Mouse (Mus musculus) cerebellum, adult 11 months (tissue): ENCODE measurements around the gene Cxcl12.
A peak's percentile ranks its signal among the peaks of the same experiment; 100 is the strongest.

Experiments
- DNase-seq: peaks from one replicate; pipeline ENCODE4 v3.0.0; 2022

Gene Cxcl12

DNA sequence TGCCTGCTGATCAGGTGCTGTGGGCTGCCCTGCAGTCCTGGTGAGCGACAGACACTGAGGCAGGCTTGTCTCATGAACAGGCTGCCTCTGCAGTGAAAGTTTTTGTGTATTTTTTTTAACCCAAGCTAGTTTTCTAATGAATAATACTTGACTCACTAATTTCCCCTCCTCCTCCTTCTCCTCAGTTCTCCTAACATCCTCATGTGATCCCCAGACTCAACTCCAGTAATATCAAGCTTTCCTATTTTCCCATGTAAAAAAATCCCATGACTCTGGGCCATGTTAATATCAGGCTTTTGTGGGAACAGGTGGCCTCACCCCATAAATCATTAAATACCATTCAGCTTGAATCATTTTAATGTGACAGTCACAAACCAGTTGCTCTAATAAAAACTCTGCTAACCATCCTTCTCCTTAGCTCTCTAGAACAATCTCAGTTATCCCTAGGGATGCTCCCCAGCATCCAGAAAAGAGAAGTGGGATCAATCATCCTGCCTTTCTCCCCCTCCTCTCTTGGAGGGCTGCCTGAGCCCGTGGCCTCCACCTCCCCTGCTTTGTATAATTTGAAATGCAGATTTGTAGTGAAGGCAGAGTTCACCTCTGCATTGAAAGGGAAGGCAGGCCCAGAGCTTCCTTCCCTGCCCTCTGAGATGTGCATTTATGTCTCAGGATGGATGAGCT is 6.9 kb downstream of the Cxcl12 start:
- DNase-seq, result no peak

DNA sequence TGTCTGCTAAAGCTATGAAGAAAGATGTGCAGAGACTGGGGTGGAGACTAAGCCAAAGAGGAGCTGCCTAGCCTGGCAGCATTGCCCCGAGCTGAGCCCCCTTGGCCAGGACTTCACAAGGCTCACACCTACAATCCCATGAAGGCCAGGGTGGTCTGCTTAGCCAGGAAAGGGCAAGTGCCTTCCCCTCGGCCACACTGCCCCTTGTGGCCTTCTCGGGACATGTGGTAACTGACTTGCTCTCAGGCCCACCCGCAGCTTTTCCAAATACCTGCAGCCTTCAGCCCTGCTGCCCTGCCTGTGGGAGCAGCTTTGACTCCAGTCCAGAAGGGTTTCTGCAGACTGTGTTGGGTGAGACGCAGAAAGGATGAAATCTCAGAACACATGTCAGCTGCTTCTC is 8.1 kb downstream of the Cxcl12 start:
- no peak for DNase-seq

DNA sequence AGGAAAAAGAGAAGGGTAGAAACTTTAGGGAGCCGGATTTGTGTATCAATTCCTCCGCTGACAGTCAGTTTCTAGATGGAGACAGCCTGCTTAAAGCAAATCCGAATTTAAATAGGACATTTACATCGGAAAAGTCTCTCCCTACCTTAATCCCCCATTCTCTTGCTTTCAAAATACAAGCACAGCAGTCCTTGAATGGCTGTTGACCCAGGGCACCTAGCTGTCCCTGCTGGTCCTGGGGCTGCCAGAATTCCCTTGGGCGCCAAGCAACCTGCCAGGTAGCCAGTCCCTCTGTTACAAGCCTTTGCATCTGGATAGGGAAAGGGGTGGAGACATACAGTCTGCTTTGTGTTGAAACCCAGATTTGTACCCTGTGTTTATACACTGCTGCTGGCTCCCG is 12.0 kb downstream of the Cxcl12 start:
- no peak for DNase-seq

DNA sequence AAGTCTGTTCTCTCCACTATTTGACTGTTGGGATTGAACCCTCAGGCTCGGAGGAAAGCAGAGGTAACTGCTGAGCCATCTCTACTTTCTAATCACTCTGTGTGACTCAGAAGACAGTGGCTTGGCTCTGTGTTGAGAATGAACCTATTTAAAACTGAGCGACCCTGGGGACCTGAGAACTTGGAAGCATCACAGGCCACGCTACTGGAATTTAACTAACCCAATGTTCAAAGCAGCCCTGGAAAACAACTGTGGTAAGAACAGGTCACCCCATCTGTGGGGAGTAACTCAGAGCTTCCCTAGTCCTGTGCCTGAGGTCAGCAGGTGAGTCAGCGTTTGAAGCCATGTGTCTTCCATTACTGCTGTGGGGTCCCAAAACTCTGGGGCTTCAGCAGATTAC is 17.0 kb downstream of the Cxcl12 start:
- no peak for DNase-seq

DNA sequence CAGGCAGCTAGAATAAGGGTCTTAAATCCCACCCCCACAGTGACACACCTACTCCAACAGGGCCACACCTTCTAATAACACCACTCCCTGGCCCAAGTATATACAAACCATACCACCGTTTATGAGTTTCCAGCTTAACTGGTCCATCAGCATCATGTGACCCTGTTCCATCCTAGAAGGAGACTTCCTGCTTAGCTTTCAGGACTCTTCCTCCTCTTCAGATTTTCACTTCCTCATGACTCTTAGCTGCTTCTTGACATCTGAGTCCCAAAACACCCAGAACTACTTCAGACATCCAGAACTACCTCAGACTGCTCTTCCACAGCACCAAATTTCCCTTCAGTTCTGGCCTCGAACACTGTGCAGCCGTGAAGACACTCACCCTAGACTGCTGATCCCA is 22.1 kb downstream of the Cxcl12 start:
- no peak for DNase-seq

DNA sequence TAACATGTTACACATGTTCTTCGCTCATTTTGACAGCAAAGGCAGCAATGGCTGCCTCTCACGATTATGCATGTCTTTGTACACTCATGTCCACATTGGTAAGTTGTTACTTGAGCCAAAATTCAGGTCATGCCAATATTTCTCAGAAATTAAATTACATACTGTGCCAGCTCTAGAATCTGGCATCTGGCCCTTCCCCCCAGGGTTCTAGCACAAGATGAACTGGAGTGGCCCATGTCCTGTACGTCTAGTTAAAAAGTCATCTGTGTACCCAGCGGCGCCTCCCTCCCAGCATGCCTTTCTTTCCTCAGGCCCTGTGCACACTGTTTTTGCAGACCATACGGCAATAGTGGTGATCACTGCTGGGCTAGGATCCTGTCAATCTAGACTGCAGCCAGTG is 23.4 kb downstream of the Cxcl12 start:
- DNase-seq, result no peak

DNA sequence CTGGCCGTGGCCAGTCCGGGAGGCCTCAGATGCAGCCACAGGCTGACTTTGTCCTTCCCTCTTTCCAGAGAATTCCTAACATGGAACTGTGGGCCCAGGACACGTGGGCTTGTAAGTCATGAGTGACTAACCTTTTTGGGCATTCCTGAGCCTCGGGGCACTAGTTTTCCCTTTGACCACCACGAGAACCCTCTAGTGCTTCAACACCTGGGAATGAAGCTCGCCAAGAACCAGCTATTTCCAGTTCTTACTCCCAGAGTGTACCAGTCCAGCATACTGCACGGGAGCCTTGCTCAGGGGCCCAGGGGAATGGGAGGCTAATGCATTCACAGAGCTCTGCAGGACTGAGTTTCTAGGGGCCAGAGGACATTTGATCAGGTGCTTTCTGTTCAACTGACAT is 24.3 kb downstream of the Cxcl12 start:
- DNase-seq, result no peak

DNA sequence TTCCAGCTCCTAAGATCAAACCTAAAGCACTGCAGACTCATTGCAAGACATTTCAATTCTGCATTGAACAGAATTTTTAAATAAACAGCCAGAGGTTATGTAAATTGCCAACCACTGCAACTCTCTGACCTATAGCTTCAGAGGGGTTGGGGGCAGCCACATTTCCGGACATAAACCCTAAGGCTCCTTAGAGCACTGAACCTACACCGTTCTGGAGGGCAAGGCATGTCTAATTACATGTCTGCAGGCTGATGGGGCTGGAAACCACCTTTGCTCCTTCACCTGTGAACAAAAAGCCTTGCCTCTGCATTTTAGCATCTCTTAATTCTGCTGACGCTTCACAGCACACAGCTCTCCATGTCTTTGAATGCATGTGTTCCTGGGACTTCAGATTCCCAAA is 26.9 kb downstream of the Cxcl12 start:
- DNase-seq, result no peak

DNA sequence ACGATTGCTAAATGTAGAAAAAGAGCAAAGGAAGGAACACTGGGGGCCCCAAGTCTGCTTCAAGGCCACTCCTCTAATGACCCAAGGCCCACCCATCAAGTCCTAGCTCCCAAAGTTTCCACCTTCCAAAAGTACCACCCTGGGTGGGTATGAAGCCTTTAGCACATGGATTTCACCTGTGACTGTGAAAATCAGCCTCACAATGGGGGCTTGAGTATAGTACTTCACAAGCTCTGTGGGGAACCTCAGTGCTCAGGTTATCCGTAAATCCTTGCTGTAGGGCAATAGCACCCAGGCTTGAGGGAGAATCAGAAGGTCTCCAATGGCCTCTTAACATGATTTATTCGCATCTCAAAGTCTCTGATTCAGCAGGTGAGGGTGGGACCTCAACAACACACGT is 30.5 kb downstream of the Cxcl12 start:
- DNase-seq, result no peak

DNA sequence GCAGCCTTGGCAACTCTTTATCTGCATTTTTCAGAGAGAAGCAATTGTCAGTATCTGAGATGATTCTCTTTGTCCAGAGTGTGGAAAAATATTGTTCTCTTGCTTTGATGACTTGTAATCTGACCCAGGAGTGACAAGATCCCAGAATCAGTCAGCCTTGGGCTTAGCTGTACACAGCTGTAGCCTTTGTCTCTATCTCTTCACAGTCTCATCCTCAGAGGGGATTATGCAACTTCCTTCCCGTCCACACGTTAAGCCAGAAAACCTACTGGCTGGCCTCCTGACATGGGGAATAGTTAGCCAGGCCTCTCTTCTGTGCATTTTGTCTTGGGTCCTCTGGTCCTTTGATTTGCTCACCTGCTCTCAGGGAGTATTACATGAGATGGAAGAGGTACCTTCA is 31.4 kb downstream of the Cxcl12 start:
- DNase-seq, result no peak

DNA sequence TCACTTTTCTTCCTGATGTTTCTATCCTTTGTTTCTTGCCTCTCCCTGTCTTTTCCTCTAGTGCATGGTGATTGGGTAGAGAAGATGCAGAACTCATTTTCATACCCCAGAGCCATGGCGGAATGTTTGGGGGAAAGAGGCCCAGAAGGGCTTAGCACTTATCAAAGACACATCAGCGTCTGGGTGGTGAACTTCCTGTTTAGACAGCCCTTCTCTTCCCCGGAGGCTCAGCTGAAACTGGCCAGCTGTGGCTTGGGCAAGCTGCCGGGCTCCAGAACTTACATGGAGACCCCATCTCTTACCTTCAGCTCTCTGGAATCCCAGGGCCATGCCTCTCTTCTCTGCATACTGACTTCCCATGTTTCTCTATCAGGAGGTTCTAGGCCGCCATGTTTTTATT is 32.6 kb downstream of the Cxcl12 start:
- DNase-seq, result no peak

DNA sequence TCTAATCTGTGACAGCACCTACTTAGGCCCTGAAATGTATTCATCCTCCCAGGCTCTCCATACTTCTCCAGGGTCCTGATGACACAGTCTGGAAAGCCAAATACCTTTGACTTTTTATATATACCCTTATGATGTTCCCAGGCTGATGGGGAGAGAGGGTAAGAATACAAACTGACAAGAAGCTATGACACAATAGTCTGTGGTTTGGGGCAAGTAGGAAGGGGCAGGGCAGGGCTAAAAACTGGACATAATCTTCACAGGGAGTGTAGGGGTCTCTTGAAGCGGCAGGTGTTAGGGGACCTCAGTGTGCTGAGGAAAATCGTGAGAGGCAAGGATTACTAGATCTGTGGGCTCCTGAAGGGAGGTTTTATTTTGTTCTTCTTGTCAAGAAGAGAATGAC is 33.1 kb downstream of the Cxcl12 start:
- no peak for DNase-seq

DNA sequence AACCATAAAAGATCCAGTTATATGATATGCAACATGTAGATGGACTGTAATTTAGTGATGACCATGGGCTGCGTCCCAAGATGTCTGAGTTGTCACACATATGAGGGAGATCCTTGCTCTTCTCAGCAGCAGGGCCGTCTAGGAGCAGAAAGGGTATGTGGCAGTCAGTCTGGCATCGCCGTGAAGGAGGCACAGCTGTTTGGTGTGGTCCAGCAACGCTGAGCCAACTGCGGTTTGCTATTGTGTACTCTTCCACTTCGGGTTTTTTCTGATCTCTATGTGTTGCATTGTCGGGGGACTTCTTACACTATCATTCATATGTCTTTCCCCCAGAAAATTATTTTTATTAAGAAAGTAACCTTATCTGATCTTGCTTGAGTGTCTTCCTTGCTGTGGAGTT is 33.5 kb downstream of the Cxcl12 start:
- no peak for DNase-seq

DNA sequence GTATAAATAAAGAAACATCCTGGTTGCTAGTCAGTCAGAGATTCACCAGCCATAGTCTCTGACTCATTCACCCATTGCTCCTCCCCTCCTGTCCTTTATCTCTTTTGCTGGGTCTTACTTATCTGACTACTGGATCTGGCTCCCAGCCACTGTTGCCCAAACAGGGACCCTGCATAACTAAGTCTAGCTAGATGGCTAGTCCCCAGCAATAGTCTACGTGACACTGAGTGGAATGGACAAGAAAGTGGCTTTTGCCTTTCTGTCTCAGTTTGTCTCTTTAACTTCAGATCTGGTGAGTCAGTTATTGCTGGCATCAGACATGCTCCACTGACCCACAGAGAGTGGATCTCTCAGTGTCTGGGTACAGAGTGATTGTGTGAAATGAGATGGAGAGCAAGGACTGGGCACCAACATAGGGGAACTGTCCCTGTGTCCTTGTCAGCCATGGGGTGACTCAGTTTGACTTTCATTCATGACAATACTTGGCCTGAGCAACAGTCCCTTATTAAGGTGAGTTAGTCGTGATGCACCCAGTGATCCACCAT is 34.6 kb downstream of the Cxcl12 start:
- no peak for DNase-seq

DNA sequence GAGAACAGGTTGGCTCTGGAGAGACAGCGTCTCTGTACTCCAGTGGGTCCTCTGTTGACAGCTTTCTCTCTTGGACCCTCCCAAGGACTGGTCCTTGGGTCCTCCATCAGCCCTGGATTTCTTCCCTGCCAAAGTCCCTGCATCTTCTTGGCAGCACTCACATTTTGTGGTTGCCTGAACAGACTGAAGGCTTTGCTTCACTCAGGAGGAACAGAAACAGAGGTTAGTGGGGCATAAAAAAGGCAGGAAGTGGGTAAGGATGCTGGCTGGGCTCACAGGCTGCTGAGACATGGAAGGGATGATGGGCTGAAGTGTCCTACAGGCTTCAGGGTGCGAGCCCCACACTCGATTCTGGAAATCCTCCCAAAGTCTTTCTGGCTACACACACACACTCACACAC is 35.8 kb downstream of the Cxcl12 start:
- DNase-seq, result no peak

DNA sequence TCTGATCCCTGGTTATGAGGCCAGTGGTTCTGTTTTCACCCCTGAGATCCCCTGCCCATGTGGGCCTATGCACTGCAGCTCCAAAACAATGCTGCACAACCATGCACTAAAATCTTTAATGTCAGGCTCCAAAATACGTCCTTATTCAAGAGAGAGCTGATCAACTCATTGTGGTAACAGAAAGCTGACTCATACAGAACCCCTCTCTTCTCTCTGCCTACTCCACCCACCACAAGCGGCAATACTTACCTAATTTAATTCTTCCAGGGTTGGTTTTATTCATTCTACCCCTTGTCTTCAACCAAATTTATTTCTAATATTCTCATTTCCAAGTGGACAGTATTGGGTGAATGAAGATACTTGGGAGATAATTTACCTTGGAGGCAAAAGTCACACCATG is 38.5 kb downstream of the Cxcl12 start:
- no peak for DNase-seq

DNA sequence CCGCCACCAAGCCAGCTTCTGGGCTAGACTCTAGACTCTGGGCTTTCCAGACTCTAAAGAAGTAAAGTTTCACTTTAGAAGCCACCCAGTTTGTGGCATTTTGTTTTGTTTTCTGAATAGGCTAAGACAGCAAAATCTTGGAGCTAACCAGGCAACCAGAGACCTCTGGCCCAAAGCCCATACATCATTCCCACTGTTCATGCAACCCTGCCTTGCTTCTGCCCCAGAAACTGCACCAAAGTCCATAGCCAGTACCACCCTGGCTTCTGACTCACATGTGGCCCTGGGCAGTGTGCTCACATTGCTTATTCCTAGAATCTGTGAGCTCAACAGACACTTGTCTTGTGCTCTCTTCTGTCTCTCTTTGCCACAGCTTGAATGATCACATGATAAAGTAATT is 39.0 kb downstream of the Cxcl12 start:
- no peak for DNase-seq

DNA sequence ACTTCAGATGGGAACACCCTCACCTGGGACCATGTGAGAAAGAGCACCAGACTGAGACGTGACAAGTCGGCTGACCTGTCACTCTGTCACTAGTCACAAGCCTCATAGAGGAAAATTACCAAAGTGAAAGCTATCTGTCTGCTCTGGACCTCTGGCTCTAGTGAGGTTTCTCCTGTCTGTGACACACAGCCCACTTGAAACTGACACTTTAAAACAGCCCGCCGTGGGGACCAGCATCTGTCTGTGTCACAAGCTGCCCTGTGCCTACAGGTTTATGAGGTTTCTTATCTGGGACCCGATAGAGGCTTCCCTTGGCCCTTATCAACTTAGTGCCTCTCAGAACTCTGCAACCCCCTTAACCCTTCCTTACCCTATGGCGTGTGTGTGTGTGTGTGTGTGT is 41.8 kb downstream of the Cxcl12 start:
- no peak for DNase-seq

DNA sequence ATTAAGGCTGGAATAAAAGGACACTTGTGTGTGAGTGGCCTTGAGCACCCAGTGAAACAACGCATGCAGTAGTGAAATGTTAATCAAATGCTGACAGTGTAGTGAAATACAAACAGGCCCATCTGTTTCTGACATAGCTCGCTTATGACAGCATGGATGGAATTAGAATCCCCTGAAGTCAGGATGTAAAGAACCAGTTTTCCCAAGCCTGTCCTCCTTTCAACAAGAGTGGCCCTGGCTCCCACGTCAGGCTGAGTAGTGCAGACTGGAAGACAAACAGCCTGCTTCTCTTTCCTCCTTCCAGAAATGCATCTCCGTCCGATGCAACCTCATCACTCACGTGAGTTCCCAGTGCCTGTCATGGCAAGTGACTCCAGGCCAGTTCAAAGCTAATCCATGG is 42.2 kb downstream of the Cxcl12 start:
- DNase-seq, result no peak

DNA sequence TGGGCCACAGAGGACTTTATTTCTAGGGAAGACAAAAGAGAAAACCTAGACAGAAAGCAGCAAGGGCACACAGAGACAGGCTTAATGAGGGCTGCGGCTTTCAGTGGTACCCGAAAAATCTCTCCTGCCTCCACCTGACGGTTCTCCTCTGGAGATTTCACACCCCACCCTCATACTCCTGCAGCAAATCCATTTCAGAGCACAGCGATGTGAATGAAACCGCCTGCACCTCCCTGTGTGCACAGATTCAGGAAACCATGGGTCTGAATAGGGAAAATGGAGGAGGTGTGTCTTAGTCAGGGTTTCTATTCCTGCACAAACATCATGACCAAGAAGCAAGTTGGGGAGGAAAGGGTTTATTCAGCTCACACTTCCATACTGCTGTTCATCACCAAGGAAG is 46.2 kb downstream of the Cxcl12 start:
- DNase-seq, result no peak

DNA sequence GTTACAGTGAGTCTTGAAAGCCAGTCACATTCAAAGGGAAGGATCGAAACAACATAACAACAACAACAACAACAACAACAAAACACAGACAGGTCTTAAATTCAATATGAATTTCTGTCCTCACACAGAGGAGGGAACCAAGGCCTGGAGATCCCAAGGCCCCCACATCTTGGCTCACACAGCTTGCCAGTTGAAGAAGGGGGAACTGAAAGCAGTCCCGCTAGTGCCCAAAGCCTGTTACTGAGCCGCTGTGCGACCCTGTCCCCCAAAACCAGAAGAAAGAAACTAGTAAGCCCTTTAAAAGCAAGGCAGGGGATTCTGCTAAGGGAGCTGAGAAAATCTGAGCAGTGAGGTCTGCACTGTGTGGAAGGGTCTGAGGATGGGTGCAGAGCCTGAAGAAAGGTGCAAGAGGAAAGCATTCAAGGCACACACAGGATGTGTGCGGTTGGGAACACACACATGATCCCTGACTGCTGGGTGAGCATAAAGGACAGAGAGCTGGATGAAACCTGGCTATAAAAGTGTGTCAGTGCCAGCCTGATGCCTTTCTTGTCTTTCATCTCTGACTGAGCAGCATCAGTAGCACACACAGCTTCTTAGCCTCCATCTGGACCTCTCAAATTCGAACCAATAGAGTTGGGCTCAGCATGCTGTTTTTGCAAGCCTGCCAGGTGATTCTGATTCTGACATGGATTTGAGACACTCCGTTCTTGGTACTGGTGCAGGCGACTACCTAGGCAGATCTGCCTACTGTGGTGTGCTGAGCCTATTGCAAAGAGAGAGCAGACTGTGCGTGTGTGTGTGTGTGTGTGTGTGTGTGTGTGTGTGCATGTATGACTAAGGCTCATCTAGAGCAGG is 50.3 kb downstream of the Cxcl12 start:
- peak; percentile 29 for DNase-seq

DNA sequence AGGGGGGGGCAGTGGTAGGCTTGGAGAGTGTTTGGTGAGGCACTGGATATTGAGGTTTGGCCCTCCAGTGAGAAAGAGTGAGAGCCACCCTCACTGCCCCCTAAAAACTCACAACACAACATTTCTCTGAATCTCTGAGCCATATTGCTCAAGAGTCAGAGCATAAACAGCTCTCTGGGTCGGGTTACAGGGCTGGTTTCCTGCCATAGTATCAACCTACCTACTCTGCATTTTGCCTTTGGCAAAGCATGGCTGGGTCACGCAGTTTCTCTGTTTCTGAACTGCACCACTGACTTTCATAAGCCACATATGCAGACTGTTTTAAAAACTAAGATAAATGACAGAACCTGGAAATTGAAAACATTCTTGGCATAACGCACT is 51.0 kb downstream of the Cxcl12 start:
- DNase-seq, result no peak

DNA sequence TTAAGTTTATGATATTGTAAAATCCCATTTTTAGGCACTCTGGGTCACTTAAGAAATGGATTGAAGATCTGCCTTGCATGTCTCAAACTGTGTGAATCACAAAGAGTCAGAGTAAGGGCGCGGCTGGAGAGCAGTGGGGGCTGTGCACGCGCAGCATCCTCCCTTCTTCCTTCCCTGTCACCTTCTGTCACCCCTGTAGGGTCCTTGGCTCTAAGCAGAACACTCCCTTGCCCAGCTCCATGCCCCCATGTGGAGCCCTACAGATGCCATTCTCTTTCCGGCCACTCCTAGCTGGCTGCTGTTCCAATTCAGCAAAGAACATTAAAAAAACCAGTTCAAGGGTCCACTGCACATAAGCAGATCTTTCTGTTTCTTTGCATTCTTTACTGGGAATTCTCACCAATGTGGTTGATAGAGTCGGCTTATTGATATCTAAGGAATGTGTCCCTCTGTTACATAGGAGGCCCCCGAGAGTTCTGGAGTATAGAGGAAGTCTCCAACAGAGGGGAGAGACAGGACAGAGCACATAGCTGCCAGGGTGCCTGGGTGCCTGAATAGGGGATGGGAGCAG is 51.7 kb downstream of the Cxcl12 start:
- peak; percentile 9 for DNase-seq

DNA sequence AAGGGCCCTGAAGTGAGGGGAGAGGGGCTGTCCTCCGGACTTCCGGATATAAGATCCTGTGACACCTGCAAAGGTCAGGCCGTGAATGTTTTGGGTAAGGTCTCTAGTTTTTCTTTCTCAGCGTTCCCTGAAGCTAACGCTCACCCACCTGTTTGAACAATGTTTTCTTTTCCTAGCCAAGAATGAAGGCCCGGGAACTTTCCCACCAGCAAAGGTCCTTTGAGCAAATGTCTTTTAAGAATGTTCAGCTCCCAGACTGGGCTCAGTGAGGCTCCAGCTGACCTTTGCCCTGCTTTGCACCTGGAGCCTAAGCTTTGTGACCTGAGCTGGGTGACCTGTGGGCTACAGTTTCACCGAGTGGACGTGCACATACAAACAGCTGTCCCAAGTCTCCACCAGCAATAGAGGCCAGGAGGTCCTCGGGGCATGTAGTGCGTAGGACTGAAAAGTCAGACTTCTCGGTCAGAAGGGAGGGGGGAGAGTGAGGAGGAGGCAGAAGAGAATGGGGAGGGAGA is 52.6 kb downstream of the Cxcl12 start:
- no peak for DNase-seq
